Mouse (Mus musculus) thymus, adult 18-20 months (tissue): ENCODE measurements around the gene Arl4c.
A peak's percentile ranks its signal among the peaks of the same experiment; 100 is the strongest.
"Not testable (repeated sequence)": the region's sequence is repeated elsewhere in the genome, so short reads cannot be mapped to it uniquely, and the experiment has no call there.

Experiments
- DNase-seq, 2 experiments: peaks; one replicate each; pipeline ENCODE4 v3.0.0; 2022; ENCODE audit warnings: mixed read lengths in 2 of 2

The Arl4c gene

DNA sequence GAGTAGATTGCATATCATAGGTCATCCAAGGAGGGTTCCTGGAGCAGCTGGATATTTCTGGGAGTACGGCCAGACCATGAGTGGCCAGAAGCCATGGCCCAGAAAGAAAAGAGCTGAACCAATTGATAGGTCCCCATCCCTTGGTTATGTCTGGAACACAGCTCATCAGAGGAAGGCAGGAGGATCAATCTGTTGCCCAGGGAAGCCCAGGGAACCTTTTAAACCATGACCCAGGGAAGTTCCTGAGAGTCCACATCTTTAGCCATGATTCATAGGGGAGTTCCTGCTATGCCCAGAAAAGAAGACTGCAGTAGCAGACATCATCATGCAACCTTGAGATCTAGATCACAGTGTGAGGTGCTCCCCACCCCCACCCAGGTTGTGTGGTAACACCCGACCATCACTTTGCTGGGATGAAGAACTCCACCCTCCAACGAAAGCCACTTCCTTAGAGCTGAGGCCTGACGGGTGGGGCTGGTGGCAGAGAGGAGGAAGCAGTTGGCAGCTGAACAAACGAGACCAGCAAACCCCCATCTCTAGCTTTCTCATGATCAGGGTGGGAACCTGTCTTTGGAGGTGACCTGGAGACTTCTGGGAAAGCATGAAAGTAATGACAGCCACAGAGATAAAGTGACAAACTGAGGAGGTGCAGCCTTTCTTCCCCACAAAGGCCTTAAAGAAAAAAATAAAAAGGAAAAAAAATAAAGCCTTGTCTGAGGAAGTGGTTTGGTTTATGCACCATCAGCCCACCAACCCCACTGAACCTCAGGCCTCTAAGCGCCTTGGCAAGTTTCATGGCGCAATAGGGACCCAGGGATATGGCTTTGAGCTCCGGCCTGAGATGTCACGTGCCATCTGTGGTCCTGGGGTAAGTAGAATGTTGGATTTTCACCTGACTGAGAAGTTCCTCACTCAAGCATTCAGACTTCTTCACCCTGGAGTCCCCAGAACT lies 47.2 kb downstream of the Arl4c start:
- peak; percentile 83 to 91 for DNase-seq

DNA sequence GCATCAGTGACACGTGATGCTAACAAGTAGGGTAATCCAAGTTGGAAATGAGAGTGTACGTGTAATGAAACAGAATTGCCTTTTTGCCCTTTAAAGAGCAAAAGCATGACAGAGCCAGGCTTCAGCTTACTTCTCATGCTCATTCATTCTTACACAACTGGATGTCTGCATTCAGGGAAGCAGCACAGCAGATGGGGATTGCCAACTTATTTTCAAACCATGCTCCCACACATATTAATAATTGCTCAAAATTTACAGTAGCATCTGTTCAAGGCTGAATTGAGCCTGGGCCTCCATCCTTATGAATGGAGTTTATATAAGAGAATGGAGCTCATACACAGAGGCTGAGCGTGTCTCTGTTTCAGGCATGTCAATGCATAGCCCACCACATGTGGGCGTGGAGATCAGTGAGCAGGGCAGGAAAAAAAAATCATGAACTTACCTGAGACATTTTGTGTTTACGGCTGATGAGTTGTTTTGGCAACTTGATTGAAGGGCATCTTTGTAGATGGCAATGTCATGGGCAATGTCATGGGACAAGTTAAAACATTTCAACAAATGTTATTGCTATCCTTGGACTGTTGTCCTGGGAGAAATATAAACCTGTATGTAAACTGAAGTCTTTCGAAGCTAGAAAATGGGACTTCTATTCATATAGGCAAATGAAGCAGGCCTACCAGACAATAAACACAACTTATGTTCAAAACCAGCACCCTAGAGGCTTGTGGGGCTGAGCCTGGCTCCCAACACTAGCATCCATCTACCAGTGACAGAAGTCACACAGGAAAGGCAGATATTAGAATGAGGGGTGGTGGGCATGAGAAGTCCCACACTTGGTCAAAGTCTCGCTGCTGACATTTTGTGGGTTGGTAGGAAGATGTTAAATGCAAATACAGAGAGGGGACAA lies 48.2 kb downstream of the Arl4c start:
- no peak for DNase-seq

DNA sequence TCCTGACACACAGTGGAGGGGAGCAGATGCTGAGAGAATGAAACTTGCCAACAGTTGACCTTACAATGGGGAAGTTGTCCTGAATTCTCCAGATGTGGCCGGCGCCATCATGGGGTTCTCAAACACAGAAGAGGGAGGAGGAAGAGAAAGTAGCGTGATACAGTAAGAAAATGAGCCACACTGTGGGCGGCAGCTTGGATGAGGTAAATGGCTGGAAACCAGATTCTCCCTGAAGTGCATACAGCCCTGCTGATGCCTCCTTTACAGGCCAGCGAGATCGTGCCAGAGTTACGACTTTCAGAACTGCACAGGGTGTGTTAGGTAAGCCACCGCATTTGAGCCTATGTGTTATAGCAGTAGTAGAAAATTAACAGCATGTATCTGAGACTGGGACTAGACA lies 49.3 kb downstream of the Arl4c start:
- DNase-seq = no peak

DNA sequence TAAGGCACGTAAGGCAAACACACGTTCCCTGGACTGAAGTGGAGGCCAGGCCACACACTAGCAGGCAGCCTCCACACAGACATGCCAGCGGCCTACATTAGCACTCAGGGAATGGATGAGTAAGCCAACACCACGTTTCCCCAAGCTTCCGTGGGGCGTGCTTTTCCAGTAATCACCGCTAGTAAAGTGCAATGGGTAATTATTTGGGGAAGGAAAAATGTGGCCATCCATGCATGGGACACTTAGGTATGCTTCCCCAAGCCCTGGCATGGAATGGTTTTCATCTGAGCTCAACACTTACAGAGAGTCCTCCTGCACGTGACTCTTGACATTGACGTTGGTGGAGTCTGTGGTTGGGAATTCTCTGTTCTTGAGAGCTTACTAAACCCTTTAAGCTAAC lies 50.4 kb downstream of the Arl4c start:
- no peak for DNase-seq

DNA sequence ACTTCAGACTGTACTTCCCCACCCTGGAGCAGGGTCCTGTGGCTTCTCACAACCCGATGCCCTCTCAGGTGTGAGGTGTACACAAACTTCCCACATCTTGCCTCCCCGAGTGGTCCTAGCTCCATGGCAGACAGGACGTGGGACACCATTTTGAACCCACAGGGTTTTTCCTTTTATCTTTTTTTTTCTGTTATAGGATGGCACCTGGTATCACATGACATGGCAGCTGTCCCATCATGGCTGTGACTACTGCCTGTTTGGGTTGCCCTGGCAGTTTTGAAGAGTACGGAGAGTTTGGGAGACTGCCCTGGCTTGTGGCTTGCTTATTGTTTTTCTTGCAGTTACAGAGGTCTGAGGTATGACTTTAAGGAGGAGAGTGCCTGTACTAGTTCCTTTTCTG lies 53.3 kb downstream of the Arl4c start:
- no peak for DNase-seq

DNA sequence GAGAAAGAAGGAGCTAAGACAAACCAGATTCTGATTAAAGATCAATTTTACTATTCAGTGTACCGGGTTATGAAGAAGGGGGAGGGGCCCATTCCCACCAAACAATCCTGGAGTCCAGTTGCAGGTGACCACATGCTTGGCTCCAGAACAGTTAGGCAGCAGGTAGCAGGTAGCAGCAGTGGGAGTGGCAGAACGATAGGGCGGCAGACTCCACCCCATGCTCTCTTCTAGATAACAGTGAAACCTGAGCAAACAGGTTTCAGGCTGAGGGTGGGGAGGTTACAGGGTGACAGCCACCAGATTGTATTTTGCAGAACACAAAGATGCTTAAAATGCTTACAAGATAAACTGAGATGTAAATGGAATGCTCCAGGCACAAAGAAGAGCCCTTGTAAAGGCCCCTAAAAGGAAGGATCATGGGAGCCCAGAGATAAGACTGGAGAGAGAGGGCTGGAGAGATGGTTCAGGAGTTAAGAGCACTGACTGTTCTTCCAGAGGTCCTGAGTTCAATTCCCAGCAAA lies 56.4 kb downstream of the Arl4c start:
- DNase-seq = no peak

DNA sequence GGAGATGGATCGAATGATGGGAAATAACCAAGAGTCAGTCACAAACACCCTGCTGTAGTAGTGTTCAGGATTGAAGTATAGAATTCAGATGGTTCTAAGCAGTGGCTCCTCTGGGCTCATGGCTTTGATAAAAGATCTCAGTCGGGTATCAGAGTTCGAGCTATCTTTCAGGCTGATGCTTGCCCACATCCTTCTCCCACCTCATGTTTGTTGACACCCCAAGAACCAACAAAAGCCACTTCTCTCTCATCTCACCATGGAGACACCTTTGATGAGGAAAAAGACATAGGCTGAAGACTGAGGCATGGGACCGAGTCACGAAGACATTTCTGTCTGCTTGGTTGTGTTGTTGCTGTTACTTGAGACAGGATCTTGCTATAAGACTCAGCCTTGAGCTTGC lies 57.6 kb downstream of the Arl4c start:
- no peak for DNase-seq

DNA sequence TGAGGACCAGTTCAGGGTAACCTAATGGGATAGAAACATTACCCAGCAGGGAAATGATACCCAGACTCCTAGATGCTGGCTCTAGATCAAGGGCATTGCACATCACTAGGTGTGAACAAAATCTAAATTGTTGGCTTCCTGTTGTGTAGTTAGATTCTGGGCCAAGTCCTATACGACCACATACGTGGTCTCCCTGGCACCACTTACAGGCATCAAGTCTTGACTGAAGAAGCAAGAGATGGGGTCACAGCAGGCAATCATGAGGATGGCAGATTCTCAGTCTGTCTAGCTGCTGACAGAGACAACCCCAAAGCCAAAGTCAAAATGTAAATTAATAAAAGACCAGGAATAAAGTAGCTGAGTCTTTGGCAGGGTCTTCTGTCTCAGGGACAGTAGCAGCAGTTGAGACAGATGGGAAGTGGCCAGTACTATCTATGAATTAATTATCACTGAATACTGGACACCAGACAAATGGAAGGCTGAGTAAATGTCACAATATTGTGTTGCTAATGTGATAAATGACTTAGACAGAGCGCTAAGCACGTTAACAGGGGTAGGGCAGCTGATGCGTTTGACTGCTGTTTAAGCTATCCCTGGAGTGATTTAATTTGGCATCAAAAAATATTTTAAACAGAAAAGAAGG lies 58.7 kb downstream of the Arl4c start:
- no peak for DNase-seq

DNA sequence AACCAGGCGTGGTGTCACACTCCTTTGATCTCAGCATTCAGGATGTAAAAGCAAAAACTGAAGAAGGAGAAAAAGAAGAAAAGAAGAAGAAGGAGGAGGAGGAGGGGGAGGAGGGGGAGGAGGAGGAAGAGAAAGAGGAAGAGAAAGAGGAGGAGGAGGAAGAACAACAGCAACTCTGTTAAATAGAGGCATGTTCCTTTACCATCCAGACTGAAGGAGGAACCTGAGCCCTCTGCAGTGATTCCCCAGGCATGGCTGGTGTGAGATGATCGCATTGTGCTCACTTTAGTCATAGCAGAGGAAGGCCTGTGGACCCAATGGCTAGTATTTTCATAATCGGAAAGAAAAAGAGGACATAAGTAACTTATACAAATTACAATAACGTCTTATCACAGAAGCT lies 59.3 kb downstream of the Arl4c start:
- no peak for DNase-seq

DNA sequence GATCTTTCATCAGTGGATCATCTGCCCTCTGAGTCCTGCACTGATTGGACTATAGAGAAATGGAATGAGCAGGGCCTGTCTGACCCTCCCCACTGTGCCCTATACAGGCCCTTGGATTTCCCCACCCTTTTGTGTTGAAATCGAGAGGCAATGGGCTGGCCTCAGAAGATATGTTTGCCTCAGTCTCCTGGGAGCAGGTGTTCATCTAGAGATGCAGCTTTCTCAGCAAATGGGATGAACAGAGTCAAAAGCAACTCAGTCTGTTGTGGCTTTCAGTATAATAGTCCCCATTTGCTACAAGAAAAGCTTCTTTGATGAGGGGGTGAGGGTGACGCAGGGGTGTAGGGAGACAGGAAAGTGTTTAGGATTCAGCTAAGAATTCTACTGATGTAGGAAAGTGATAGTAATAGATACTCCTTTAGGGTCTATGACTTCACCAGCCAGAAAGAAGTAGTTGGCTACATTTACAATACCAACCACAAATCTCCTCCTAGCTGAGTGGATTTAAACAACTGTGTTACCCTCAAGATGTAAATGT lies 60.3 kb downstream of the Arl4c start:
- no peak for DNase-seq

DNA sequence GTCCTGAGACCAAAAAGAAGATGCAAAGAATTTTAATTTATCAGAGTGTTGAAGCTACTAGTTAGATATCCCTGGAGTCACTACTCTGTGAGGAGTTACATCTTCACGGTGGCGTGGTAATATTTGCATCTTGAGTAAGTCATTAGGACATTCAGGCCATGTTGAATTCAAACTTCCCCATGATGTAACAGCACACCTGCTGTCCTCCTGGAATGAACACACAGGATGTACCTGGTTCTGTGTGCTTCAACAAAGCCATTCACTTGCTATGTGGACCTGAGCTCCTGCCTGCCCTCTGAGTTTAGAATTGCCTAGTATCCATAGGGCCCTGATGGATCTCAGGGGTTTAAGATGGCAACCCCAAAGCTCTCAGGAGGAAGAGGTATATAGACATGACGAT lies 60.8 kb downstream of the Arl4c start:
- DNase-seq = no peak

DNA sequence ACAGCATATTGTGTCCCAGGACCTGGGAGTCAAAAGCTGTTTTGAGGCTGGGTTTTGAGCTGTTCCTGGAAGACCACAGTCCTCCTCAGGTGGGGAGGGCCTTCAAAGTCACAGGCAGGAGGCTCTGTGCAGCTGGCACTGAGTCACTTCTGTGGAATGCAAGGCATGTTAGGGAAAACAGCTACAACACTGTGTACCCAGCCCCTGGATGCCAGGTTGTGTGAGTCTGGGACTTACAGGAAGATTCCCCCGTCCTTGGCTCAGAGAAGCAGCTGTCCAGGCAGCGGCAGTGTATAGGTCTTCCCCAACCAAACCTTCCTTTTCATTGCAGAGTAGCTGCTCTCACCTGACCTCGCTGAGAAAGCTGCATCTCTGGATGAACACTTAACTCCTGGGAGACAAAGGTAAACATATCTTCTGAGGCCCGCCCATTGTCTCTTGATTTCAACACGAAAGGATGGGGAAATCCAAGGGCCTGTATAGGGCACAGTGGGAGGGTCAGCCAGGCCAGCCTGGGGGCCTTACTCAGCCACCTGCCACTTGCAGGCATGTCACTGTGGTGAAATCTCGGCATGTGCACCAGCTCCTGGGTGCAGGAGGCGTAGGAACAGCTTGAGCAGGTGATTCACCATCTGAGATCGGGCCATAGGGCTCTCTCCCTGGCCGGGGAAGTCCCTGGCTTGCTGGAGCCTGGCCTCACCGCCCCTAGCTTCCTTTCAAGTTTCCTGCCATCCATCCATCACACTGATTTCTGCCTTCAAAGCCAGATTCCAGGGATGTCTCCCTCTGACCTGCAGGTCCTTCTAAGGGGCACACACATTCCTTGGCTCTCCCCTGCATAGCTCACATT lies 62.4 kb downstream of the Arl4c start:
- no peak for DNase-seq

DNA sequence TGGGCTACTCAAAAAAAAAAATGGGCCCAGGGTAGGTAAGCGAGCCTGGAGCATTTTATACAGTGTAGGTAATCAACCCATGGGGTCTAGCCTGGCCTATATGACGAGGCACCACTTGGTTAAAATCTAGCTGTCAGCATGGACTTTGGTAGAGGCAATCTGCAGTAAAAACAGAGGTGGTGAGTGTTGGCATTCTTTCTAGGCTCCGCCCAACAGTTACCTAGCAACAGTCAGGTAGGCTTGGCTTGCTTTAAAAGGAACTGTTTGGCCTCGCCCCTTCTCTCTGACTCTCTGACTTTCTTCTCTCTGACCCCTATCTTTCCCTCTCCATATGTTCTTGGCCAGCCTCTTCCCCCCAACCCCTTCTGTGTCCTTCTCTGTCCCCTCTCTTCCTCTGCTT lies 63.4 kb downstream of the Arl4c start:
- no peak for DNase-seq

DNA sequence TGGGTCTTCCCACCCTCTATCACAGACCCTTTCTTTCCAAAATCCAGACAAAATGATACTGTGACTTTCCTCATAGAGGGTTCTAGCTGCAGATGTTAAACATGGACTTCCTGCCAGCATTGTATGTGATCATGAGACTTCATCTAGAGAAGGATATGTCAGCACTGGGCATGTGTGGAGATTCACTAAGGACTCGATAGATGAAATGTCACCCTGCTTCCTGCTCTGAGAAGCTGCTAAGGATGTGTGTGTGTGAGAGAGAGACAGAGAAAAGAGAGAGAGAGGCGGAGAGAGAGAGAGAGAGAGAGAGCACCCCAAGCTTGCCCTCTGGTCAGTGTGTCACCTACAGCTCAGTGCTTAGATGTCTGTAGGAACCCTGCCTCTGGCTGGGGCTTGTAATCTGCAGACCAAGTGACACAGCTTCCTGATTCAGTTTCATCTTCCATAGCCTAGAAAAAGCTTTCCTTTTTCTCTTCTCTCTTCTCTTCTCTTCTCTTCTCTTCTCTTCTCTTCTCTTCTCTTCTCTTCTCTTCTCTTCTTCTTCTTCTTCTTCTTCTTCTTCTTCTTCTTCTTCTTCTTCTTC lies 65.4 kb downstream of the Arl4c start:
- not testable (repeated sequence) for DNase-seq

DNA sequence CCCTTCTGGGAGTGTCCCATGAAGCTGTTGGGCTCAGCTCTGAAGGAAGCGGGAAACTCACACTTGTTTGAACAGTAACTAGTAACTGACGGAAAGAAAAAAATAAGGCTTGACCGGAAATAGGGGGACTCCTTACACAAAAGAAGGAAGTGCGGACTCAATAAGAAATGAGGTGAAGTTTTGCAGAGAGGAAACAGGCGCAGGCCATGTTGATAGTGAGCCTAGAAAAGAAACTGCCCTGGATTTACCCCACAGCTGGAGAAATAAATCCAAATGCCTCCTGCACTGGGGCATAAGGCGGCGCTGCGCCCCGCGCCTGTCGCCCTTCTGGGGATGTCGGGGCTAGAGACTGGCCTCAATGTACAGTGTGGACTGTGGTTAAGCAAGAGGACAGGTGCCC lies 66.4 kb downstream of the Arl4c start:
- DNase-seq = no peak

DNA sequence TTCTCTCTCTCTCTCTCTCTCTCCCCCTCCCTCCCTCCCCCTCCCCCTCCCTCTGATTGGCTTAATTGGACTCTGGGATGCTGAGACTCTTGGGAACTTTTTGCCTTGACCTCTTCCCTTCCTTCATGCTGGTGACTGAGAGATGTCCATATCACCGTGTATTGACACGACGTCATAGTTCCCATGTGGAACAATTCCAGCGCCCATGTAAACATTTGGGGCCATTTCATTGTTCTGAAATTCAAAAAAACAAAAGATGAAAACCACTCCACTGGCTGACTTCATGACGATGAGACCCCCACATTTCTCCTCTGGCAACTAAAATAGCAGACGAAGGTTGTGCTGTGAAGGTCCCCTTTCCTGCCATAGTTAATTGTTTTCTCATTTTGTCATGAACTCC lies 69.2 kb downstream of the Arl4c start:
- no peak for DNase-seq

DNA sequence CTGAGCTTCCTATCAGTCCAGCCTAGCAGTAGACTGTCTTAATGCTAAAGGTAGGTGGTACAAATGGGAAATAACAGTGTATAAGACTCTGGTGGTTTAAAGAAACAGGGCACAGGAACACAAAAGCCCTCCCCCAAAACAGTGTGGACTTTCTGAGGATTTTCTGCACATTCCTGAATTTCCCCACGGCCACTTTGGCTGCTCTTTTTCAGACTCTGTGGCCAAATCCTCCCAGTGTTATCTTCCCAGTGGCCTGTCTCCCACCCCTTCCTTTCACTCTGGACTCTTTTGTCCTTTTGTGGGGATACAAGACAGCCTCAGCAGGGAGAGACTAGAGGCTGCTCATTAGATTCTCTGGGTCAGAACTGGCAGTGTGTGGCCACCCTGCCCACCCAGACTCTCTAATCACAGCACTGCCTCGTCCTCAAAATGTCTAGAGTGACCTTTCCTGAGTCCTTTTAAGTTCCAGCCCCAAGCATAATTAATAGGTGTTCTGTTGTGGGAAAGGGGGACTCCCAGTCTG lies 72.0 kb downstream of the Arl4c start:
- no peak for DNase-seq

DNA sequence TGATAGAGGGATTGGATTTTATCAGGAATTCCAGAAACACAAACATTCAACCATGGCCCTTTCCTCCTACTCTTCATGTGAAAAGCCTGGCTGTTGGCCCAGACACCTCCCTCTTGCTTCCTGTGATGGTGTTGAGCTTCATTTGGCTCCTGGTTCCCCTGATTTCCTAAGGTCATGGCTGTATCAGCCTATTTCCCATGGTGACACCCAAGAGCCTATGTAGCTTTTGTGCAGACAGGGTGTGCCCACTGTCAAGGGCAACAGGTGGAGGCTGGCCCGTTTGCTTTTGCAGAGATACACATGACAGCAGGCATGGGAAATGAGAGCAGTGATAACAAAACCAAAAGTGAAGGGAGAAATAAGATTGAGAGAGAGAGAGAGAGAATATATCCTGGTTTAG lies 76.8 kb downstream of the Arl4c start:
- DNase-seq = no peak

DNA sequence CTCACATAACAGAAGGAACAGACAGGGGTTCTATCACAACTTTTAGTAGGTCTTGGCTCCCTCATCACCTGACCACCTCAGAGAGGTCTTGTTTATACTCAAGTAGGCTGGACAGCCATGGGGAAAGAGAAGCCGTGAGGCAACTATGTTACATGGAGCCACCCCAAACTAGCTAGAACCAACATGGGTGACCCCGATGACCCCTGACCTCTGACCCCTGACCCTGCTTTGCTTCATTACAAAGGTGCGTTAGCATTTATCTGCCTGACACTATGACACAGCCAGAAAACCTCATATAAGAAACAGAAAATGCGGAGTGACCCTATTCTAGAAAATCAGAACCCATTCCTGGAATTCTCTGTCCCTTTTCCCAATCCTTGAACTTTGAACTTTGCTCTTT lies 77.6 kb downstream of the Arl4c start:
- DNase-seq = no peak

DNA sequence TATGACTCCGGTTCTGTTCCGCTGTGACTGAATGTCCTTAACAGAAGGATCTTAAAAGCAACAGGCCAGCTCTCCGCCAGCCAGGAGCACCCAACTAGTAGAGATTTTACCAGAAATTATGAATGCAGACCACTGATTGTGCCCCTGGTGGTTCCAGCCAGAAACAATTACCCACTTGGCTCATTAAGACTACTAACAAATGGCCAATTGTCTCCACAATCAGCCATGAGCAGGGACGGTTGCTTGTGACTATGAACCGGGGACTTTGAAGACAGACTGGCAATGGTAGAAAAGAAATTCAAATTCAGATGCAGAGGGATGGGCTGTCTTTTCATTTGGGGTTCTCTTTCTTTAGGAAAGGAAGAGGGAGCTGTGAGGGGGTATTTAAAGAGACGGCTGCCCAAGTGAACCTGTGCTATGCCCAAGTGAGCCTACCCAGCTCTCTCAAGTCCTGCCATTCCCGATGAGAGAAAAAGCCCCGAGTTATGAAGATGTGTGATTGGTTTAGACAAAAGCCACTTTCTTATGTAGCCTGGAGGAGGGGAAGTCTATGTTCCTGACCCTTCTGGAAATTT lies 78.4 kb downstream of the Arl4c start:
- no peak for DNase-seq
